Mouse (Mus musculus): Measurements from ENCODE around the gene Cep164. TPM values are rescaled to one million over a fixed set of nuclear protein-coding genes. Genes with fewer than 3 reads are reported as not detected.
"Not testable (repeated sequence)": the region's sequence is repeated elsewhere in the genome, so short reads cannot be mapped to it uniquely, and the experiment has no call there.

Gene Cep164
- 10 to 100 TPM; 14.9 to 16.3 (median 15.3) TPM for total RNA-seq (2022)

GRCm38 (mm10) chr9:45828291-45828963 is at the start of gene Cep164:
Gene Cep164 (minus strand): TSS chr9:45828691.
- peak; percentile 72 to 88 for DNase-seq (ENCODE audit: low spot score in 2 of 2)

- no peak for DNase-seq (ENCODE audit: low spot score in 2 of 2)
Measured at GRCm38 (mm10) chr9:45877928-45878327, 49.4 kb upstream of the Cep164 start.

- DNase-seq (ENCODE audit: low spot score in 2 of 2): no peak
Measured at GRCm38 (mm10) chr9:45870265-45870664, 41.8 kb upstream of the Cep164 start.

GRCm38 (mm10) chr9:45869181-45869580 is 40.7 kb upstream of the Cep164 start:
- DNase-seq (ENCODE audit: low spot score in 2 of 2): no peak

GRCm38 (mm10) chr9:45861813-45862212 is 33.3 kb upstream of the Cep164 start:
- DNase-seq (ENCODE audit: low spot score in 2 of 2): no peak

- DNase-seq (ENCODE audit: low spot score in 2 of 2): no peak
Measured at GRCm38 (mm10) chr9:45859364-45859763, 30.9 kb upstream of the Cep164 start.

- DNase-seq (ENCODE audit: low spot score in 2 of 2): no peak
Measured at GRCm38 (mm10) chr9:45854136-45854535, 25.6 kb upstream of the Cep164 start.

GRCm38 (mm10) chr9:45853695-45854094 is 25.2 kb upstream of the Cep164 start:
- no peak for DNase-seq (ENCODE audit: low spot score in 2 of 2)

- no peak for DNase-seq (ENCODE audit: low spot score in 2 of 2)
Measured at GRCm38 (mm10) chr9:45851776-45852175, 23.3 kb upstream of the Cep164 start.

GRCm38 (mm10) chr9:45851330-45851729 is 22.8 kb upstream of the Cep164 start:
- DNase-seq (ENCODE audit: low spot score in 2 of 2): no peak

GRCm38 (mm10) chr9:45850528-45851155 is 22.2 kb upstream of the Cep164 start:
- no peak for DNase-seq (ENCODE audit: low spot score in 2 of 2)

GRCm38 (mm10) chr9:45849528-45850408 is 21.3 kb upstream of the Cep164 start:
- DNase-seq (ENCODE audit: low spot score in 2 of 2): peak in 1 of 2 experiments; percentile 84

GRCm38 (mm10) chr9:45846891-45847460 is 18.5 kb upstream of the Cep164 start:
- no peak for DNase-seq (ENCODE audit: low spot score in 2 of 2)

GRCm38 (mm10) chr9:45846176-45846575 is 17.7 kb upstream of the Cep164 start:
- DNase-seq (ENCODE audit: low spot score in 2 of 2): not testable (repeated sequence)

- no peak for DNase-seq (ENCODE audit: low spot score in 2 of 2)
Measured at GRCm38 (mm10) chr9:45845541-45845940, 17.1 kb upstream of the Cep164 start.

- DNase-seq (ENCODE audit: low spot score in 2 of 2): peak in 1 of 2 experiments; percentile 48
Measured at GRCm38 (mm10) chr9:45843780-45844179, 15.3 kb upstream of the Cep164 start.

GRCm38 (mm10) chr9:45843007-45843406 is 14.5 kb upstream of the Cep164 start:
- DNase-seq (ENCODE audit: low spot score in 2 of 2): no peak

GRCm38 (mm10) chr9:45841458-45841857 is 13.0 kb upstream of the Cep164 start:
- DNase-seq (ENCODE audit: low spot score in 2 of 2): no peak

- DNase-seq (ENCODE audit: low spot score in 2 of 2): no peak
Measured at GRCm38 (mm10) chr9:45840331-45840730, 11.8 kb upstream of the Cep164 start.

GRCm38 (mm10) chr9:45839982-45840300 is 11.4 kb upstream of the Cep164 start:
- DNase-seq (ENCODE audit: low spot score in 2 of 2): no peak

- DNase-seq (ENCODE audit: low spot score in 2 of 2): no peak
Measured at GRCm38 (mm10) chr9:45839139-45839981, 10.9 kb upstream of the Cep164 start.
